Mouse (Mus musculus): ENCODE measurements around the gene Myrip.
"Not testable (repeated sequence)": the region's sequence is repeated elsewhere in the genome, so short reads cannot be mapped to it uniquely, and the experiment has no call there.

Gene Myrip

DNA sequence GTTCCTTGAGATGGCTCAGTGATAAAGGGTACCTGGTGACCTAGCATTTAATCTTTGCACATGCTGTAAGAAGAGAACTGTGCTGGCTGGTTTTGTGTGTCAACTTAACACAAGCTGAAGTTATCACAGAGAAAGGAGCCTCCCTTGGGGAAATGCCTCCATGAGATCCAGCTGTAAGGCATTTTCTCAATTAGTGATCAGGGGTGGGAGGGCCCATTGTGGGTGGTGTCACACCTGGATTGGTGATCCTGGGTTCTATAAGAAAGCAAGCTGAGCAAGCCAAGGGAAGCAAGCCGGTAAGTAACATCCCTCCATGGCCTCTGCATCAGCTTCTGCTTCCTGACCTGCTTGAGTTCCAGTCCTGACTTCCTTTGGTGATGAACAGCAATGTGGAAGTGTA lies at the start of gene Myrip:
Myrip (plus strand) TSS at position 301 of the 400 bp plus-strand sequence.
- DNase-seq (ENCODE audit: low spot score in 2 of 2): not testable (repeated sequence)

DNA sequence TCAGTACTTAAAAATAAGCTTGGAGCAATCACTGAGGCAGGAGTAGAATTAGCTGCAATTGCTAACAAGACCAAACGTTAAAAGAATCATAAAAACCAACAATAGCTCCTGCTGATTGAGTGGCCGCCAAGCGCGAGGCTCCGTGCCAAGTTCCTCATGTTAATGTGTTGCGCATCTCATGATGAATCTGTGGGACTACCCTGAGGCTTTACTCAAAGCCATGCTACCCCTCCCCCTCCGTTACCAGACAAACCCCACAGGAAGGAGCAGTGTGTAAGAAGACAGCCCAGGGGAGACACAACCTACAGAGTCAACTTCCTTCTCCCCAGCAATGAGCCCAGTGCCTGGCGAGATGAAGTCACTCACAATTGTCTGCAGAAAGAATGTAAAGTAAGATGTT lies 41.5 kb upstream of the Myrip start:
- peak in 1 of 2 experiments; percentile 2 for DNase-seq (ENCODE audit: low spot score in 2 of 2)

GRCm38 (mm10) chr9:120263994-120264393 lies 37.3 kb upstream of the Myrip start:
- DNase-seq (ENCODE audit: low spot score in 2 of 2): no peak

DNA sequence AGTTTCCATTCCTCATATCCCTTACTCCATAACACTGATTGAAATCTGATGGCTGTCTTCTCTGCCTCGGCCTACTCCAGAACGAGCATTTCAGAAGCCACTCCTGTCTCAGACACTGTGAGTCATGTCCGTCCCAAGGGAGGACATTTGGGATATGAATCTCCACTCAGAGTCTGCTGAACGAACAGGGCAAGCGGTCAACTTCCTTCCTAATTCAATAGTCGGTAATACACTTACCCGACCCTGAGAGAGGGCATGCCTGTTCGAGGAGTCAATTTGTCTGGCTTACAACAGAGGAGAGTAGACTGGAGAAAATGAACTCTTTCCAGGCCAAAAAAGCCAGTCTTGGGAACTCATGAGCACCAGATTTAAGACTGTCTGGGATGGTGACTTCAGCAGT lies 28.2 kb upstream of the Myrip start:
- no peak for DNase-seq (ENCODE audit: low spot score in 2 of 2)

- DNase-seq (ENCODE audit: low spot score in 2 of 2): no peak
These were observed 26.1 kb upstream of the Myrip start for GRCm38 (mm10) chr9:120275226-120275625.

- DNase-seq (ENCODE audit: low spot score in 2 of 2): no peak
These were observed 20.2 kb upstream of the Myrip start for GRCm38 (mm10) chr9:120281147-120281546.

DNA sequence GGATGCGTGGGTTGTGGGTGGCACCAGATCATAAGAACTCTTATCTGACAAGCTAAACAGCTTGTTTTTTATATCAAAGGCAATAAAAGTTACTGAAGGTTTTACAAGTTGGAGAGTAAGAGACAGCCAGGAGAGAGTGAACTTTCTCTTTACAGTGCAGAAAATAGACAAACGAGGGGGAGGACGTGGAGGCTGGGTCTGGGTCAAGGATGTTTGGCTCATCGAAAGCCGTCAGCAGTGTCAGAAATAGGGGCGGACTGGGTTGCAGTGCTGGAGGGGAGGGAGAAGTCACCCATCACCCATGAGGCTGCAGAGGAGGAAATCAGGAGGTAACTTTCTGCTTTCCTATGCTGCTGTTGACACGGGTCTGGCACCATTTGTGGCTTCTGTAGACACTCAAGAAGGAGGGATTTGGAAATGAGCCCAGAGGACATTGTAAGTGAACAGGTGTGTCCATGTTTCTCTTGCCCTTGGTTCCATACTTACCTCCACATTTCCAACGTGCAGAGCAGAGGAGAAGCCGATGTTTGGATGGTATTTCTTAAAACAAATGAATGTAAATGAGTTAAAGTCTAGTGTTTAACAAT lies 18.8 kb upstream of the Myrip start:
- DNase-seq (ENCODE audit: low spot score in 2 of 2): no peak

- DNase-seq (ENCODE audit: low spot score in 2 of 2): no peak
These were observed 17.8 kb upstream of the Myrip start for GRCm38 (mm10) chr9:120283556-120283955.

DNA sequence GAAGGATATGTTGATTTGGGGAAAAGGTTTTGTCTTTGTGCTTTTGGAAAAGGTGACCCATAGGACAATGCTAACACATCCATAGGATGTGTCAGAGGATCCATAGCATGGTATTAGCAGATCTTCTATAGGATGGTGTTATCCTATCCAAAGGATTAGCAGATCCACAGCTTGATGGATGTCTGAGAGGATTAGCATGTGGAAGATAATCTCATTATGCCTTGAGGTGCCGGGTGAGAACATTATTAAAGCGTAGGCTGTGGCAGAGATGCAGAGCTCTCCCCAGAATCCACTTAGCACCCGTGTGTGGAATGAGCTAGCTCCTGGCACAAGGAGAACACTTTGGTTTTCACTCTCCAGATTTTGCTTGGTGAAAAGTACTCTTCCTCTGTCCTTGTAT lies 13.3 kb upstream of the Myrip start:
- DNase-seq (ENCODE audit: low spot score in 2 of 2): no peak

GRCm38 (mm10) chr9:120290375-120290774 lies 10.9 kb upstream of the Myrip start:
- DNase-seq (ENCODE audit: low spot score in 2 of 2): no peak

DNA sequence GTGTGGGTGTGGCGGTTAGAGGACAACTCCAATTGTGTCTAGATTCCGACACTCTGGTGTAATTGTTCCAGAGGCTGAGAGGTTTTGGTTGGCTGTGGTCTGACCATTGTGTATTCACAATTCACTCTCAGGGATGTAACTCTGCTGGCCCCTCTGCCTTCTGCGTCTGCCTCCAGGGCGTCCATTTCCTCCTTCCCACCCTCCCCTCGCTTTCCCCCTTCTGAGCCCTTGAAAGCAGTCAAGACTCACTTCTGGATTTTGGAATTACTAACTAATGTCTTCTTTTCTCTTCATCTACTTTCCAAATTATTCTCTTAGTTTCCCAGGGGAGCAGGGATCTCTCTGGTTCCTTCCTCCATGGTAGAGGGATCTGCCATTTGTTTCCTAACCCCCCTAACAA lies 8.8 kb upstream of the Myrip start:
- no peak for DNase-seq (ENCODE audit: low spot score in 2 of 2)

GRCm38 (mm10) chr9:120295527-120295926 lies 5.8 kb upstream of the Myrip start:
- DNase-seq (ENCODE audit: low spot score in 2 of 2): no peak

GRCm38 (mm10) chr9:120296938-120297337 lies 4.4 kb upstream of the Myrip start:
- DNase-seq (ENCODE audit: low spot score in 2 of 2): no peak

DNA sequence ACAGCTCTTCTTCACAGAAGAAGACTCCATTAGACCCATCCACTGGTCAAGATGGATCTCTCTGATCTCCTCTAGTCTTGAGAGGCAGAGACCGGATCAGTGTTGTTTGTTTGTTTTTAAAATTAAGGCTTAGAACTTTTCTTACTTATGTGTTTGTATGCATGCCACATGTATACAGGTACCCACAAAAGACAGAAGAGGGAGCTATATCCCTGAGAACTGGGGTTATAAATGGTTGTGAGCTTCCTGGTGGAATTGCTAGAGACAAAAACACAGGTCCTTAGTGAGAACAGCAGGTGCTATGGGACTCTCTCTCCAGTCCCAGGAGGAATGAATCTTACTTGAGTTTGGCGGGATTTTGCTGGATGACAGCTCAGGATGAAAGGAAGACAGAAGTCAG lies 1.9 kb upstream of the Myrip start:
- DNase-seq (ENCODE audit: low spot score in 2 of 2): no peak

DNA sequence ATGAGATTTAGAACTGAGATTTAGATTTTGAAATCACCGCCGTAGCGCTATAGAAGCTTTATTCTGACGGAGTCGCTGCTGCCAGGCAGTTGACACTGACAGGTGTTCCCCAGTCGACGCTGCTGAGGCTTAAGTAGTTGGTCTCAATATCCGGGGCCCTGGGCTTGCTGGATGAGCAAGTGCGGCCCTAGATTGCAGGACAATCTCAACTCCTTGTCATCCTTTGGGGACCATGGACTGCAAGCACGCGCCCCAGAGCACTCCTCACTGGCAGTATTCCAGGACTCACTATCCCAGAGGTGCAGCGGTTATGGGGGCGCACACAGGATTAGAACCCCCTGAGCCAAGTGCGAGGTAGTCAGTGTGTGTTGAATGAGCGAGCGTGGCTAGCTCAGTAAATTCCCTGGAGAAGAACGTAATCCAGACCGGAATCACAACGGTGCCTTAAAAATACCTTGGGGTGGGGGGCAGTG lies 1.7 kb downstream of the Myrip start:
- no peak for DNase-seq (ENCODE audit: low spot score in 2 of 2)

DNA sequence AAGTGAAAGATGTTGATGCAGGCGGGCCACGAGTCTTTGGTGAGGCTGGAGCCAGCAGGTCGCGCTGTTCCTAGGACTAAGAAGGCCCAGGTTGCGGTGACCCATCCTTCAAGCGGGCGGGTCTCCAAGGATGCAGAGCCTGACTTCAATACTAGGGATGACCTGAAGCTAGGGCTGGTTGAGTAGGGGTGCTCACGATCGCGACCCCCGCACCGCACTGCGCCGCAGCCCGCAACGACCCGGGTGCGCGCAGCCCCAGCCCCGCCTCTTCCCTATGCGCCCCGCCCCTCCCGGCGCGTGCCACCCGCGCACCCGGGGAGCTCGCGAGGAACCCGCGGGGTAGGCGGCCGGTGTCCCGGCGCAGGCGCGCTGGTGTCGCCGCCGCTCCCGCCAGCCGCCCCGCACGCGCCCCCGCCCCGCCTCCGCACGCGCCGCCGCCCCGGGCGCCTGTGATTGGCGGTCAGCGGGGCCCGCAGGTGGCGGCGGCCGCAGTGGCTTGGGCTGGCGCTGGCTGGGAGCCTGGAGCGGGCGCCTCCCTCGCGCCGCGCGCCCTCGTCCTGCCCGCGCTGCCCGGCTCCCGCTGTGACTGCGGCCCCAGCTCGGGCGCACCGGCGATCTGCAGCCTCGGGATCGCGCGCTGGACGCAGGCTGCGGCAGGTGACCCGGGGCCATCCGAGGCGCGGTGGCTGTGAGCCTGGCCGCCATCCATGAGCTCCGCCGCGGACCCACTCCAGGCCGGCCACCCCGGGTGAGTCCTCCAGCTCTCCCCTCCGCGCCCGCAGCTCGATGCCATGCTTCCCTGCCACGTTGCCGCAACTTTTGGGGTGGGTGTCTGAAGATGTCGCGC lies 2.4 kb downstream of the Myrip start:
- DNase-seq (ENCODE audit: low spot score in 2 of 2): no peak

DNA sequence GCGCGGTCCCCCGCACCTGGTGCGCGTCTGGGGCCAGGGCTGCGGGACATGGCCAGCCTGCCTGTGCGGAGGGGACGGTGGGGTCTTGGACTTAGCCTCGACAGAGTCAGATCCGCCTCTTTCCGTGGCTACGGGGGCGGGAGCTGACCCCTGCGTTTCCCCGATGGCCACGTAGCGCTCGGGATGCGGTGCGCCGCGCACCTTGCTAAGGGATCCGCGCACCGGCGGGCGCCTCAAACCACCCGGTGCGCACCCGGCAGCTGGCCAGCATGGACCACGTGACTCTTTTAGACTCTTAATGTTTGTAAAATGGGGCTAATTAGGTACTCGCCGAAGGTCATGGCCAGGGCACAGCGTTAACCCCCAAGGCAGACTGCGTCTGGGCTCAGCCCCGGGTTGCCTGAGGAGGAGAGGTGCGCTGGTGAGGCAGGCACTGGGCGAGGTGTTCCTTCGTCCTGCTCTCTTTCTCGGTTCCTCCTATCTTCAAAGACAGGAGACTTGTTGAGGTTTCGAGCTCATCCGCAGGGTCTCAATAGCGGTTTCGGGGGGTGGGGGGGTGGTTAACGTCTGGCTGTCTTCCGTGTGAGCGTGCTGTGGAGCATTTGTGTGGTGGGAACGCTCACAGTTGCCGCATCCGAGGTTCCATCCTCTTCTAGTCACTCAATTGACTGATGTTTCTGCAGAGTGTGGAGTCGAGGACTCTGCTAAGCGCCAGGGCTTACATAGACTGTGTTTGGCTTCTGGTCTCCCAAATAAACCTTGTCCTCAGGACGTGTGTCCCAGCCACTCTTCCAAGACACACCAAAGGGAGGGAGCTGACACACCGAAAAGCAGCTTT lies 3.2 kb downstream of the Myrip start:
- DNase-seq (ENCODE audit: low spot score in 2 of 2): no peak

- no peak for DNase-seq (ENCODE audit: low spot score in 2 of 2)
These were observed 13.9 kb downstream of the Myrip start for GRCm38 (mm10) chr9:120315171-120315570.

- no peak for DNase-seq (ENCODE audit: low spot score in 2 of 2)
These were observed 17.8 kb downstream of the Myrip start for GRCm38 (mm10) chr9:120319099-120319498.

DNA sequence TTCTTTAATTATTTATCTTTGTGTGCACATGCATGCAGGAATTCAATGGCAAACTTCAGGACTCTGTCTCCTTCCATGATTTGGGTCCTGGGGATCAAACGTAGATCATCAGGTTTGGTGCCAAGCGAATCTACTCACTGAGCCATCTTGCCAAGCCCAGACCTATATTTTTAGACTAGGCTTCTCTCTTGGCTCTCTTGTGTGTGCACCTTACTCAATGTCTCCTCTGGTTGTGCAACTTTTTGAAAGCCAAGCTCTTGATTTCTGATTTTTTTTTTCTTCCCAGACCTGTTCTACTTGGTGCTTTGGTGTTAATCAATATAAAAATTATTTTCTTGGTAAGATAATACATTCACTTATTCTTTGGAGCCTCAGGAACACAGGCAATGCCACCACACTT lies 19.3 kb downstream of the Myrip start:
- no peak for DNase-seq (ENCODE audit: low spot score in 2 of 2)

DNA sequence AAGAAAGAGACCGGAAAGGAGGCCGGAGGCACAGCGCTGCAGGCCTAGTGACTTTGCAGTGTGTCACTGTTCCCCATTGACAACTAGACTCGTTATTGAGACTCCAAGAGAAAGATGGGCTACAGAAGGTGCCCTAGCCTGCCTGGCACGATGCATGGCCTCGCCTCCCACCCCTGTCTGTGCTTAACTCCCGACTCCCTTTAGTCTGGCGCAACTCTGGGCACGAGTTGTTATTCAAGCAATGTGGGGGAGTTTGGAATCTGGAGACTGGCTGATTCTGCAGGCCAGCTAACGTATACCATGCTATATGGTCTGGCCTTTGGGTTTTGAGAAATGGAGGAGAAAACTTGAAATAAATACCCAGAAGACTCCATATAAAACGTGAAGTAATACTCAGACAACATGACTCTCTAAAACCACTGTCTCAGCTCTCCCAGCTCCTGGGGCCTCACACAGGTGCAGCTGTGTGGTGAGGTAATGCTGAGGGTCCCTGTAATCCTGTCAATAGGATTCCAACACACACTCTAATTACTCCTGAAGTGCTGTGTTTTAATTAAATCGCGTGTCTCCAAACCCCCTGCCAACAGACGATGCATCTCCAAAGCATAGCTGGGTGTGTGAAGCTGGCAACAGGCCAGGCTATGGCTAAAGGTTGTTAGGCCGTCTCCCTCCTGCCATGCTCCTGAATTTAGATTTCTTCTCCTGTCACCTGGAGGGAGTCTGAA lies 21.6 kb downstream of the Myrip start:
- DNase-seq (ENCODE audit: low spot score in 2 of 2): no peak

- DNase-seq (ENCODE audit: low spot score in 2 of 2): not testable (repeated sequence)
These were observed 29.7 kb downstream of the Myrip start for GRCm38 (mm10) chr9:120331048-120331447.

All from spleen, postnatal 36 days (tissue).